Mouse (Mus musculus) E14TG2a.4 (cell line): Measurements from ENCODE around the gene Vmn1r223.
A peak's percentile ranks its signal among the peaks of the same experiment; 100 is the strongest.
"Not testable (repeated sequence)": the region's sequence is repeated elsewhere in the genome, so short reads cannot be mapped to it uniquely, and the experiment has no call there.

Experiments
- H3K27me3 ChIP-seq: 2 replicates; pipeline ENCODE4 v1.6.1; 2014; ENCODE audit warnings: low read length, control low read depth; ENCODE audit not compliant: insufficient read depth
- H3K36me3 ChIP-seq: 2 replicates; pipeline ENCODE4 v1.6.1; 2014; ENCODE audit warnings: low read length, control low read depth; ENCODE audit not compliant: insufficient read depth
- H3K4me1 ChIP-seq: replicated peaks from 2 replicates; pipeline ENCODE4 v1.6.1; 2014; ENCODE audit warnings: low read depth, low read length, control low read depth
- H3K4me3 ChIP-seq: replicated peaks from 2 replicates; pipeline ENCODE4 v1.5.1; 2014; ENCODE audit warnings: mild to moderate bottlenecking, low read length
- H3K9me3 ChIP-seq: 2 replicates; pipeline ENCODE4 v1.6.1; 2014; ENCODE audit warnings: low read length, control low read depth
- CTCF ChIP-seq: conservative IDR thresholded peaks from 2 replicates; pipeline ENCODE4 v1.5.1; 2014; ENCODE audit warnings: low read length
- NANOG ChIP-seq: IDR thresholded peaks from 2 replicates; pipeline ENCODE4 v1.6.1; 2014; ENCODE audit warnings: borderline replicate concordance, low read length, mixed read lengths
- POU5F1 ChIP-seq: IDR thresholded peaks from 2 replicates; pipeline ENCODE4 v1.6.1; 2014; ENCODE audit warnings: low read length, borderline replicate concordance

Gene Vmn1r223

GRCm38 (mm10) chr13:23246834-23247233, at the start of gene Vmn1r223:
Vmn1r223 (plus strand) TSS chr13:23247134.
- H3K36me3 ChIP-seq, H3K4me3 ChIP-seq, H3K27me3 ChIP-seq, H3K4me1 ChIP-seq, H3K9me3 ChIP-seq: not testable (repeated sequence)

DNA sequence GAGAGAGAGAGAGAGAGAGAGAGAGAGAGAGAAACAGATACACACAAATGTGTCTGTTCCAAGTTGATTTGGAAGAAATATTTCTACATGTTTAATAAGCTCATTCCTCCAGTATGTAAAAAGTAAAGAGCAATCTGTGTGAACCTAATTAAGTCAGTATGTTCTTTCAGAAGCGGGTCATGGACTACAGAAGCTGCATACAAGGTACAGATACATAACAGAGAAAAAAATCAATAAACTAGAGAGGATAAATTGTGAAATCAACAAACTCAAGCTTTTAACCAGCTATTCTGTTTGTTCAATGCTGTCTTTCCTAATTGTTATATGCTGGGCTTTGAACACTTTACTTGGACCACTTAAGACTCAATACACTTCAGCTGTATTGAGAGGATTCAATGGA, 43.0 kb upstream of the Vmn1r223 start:
- not testable (repeated sequence) for H3K36me3 ChIP-seq, H3K27me3 ChIP-seq, H3K4me3 ChIP-seq, H3K4me1 ChIP-seq
- peaks cover 35% of the 10 kb centered on the region for H3K9me3 ChIP-seq

GRCm38 (mm10) chr13:23213827-23214226, 33.1 kb upstream of the Vmn1r223 start, which contains the start of gene Vmn1r221:
Vmn1r221 (plus strand) TSS chr13:23214127.
- H3K9me3 ChIP-seq, H3K36me3 ChIP-seq, H3K4me1 ChIP-seq, H3K27me3 ChIP-seq, H3K4me3 ChIP-seq: not testable (repeated sequence)

DNA sequence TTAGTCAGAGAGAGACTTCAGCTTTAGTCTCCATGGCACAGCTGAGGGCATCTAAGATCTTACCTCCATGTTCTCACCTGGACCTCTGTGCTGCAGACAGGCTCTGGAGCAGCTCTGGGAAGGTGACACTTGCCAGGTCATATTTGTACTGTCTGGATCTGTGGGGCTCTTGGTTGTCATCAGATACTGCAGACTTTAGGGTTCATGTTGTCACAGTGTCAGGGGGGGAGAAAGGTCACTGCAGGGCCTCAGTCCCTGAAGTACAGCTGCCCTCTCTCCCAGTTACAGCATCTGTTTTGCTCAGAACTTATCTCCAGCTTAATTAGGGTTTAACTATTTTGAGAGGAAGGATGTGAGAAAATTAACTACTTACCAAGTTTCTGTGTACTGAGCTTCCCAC, 11.1 kb upstream of the Vmn1r223 start, which contains the start of gene Vmn1r222:
Gene Vmn1r222 (minus strand): TSS at position 101 of the 400 bp plus-strand sequence.
- not testable (repeated sequence) for H3K4me3 ChIP-seq, H3K9me3 ChIP-seq

DNA sequence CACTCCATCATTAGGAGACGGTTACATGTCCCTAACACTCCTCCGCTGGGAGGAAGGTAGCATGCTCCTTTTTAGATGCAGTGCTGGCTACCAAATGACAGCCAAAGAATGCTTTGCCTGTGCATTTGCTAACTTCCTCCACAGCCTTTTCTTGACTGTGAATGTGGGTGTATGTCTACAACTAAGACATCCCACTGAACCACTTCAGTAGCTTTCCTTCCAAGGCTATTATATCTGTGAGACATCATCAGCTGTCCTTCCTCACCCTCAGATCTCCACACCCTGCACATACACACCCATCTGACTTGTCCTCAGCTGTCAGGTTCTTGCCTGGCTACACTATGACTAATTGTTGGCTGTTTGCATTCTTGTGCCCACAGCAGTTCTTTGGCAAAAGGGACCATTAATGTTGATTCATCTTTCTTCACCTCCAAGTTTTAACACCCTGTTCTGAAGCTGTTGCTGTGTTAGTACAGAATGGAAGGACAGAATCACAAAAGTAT, 11.7 kb downstream of the Vmn1r223 start:
- TF ChIP-seq POU5F1 (no peak), NANOG (no peak), CTCF (no peak)
- Histone ChIP-seq H3K36me3 (no peaks in the 10 kb centered on the region), H3K4me1 (no peaks in the 10 kb centered on the region), H3K27me3 (no peaks in the 10 kb centered on the region), H3K9me3 (peaks cover 18% of the 10 kb centered on the region), H3K4me3 (no peak overlapping the region)

More for the DNA sequence above, 11.1 kb upstream of the Vmn1r223 start, which contains the start of gene Vmn1r222:
- H3K36me3 ChIP-seq, H3K4me1 ChIP-seq, H3K27me3 ChIP-seq: not testable (repeated sequence)

DNA sequence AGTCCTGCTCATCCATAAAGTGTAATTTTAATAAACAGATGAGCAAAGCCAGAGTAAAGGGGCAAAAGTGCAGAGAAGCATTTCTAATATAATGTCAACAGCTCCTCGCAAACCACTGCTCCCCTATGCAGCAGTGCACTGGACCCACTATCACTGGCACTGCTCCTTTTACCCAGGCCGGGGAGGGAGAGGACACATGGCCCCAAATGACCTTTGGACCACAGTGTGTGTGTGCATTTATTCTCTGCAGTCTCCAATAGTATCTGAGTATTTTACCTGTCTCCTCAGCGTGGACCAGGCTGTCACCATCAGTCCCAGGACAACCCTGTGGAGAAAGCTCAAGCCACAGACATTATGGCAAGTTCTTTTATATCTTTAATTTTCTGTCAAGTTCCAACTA, 21.7 kb downstream of the Vmn1r223 start:
- not testable (repeated sequence) for H3K36me3 ChIP-seq, H3K27me3 ChIP-seq, H3K9me3 ChIP-seq, H3K4me3 ChIP-seq, H3K4me1 ChIP-seq

GRCm38 (mm10) chr13:23269127-23269526, 22.2 kb downstream of the Vmn1r223 start:
- H3K4me3 ChIP-seq, H3K36me3 ChIP-seq, H3K27me3 ChIP-seq, H3K4me1 ChIP-seq, H3K9me3 ChIP-seq: not testable (repeated sequence)

DNA sequence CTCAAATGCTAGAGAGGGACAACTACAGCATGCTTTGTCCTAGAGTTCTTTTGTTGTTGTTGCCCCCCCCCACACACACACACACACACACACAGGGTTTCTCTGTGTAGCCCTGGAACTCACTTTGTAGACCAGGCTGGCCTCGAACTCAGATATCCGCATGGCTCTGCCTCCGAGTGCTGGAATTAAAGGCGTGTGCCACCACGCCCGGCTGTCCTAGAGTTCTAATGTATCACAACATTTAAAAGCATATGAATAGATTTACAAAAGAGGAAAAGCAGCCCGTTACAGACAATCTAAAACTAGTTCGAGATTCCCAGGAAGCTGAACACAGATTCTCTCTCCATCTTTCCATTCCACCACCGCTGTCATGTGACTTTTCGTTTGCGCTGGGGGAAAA, 22.7 kb downstream of the Vmn1r223 start:
- H3K27me3 ChIP-seq, result no peaks in the 10 kb centered on the region
- peak overlapping the region; percentile 75; the same call in 1 of the 2 replicates for H3K4me3 ChIP-seq
- TF ChIP-seq CTCF (no peak), POU5F1 (no peak), NANOG (no peak)
- H3K4me1 ChIP-seq, result no peaks in the 10 kb centered on the region
- H3K9me3 ChIP-seq, result peaks cover 3% of the 10 kb centered on the region; the same call in 1 of the 2 replicates
- H3K36me3 ChIP-seq, result no peaks in the 10 kb centered on the region

- no peaks in the 10 kb centered on the region for H3K27me3 ChIP-seq
- H3K4me1 ChIP-seq, result no peaks in the 10 kb centered on the region
- peaks cover 3% of the 10 kb centered on the region; the same call in 1 of the 2 replicates for H3K9me3 ChIP-seq
- TF ChIP-seq CTCF, result no peak
- TF ChIP-seq POU5F1, result no peak
- no peak for TF ChIP-seq NANOG
- H3K4me3 ChIP-seq, result peak overlapping the region; percentile 75
- H3K36me3 ChIP-seq, result no peaks in the 10 kb centered on the region
These were observed 23.6 kb downstream of the Vmn1r223 start for GRCm38 (mm10) chr13:23270321-23271101.

DNA sequence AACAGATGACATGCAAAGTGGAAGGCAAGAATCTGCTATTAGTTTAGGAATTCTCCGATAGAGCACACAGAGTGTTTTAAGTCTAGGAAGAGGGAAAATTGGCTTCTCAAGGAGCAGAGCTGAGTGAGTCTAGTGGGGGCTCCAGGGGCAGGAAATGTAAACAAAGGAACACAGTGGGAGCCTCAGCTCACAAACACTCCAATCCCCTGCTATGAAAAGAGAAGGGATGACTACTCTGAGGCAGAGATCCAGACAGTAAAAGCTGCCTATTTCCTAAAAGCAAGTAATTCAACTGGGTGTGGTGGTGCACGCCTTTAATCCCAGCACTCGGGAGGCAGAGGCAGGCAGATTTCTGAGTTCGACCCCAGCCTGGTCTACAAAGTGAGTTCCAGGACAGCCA, 32.6 kb downstream of the Vmn1r223 start:
- Histone ChIP-seq H3K4me3 (no peak overlapping the region), H3K27me3 (no peaks in the 10 kb centered on the region), H3K4me1 (peaks cover 3% of the 10 kb centered on the region), H3K9me3 (peaks cover 46% of the 10 kb centered on the region), H3K36me3 (no peaks in the 10 kb centered on the region)
- TF ChIP-seq CTCF (no peak), NANOG (no peak; the same call in 1 of the 2 replicates)
